Mouse (Mus musculus): ENCODE data around the gene Vav1. TPM values are rescaled to one million over a fixed set of nuclear protein-coding genes. Genes with fewer than 3 reads are reported as not detected.

Vav1 gene
- total RNA-seq, 2 experiments from 2014 or later, result 2.2 to 2.9 TPM

GRCm38 (mm10) chr17:57335673-57336303 lies 56.9 kb downstream of the Vav1 start:
- DNase-seq, result peak; percentile 89 to 90

GRCm38 (mm10) chr17:57337996-57338395 lies 59.1 kb downstream of the Vav1 start:
- DNase-seq, result no peak

GRCm38 (mm10) chr17:57339298-57339697 lies 60.4 kb downstream of the Vav1 start:
- no peak for DNase-seq

DNA sequence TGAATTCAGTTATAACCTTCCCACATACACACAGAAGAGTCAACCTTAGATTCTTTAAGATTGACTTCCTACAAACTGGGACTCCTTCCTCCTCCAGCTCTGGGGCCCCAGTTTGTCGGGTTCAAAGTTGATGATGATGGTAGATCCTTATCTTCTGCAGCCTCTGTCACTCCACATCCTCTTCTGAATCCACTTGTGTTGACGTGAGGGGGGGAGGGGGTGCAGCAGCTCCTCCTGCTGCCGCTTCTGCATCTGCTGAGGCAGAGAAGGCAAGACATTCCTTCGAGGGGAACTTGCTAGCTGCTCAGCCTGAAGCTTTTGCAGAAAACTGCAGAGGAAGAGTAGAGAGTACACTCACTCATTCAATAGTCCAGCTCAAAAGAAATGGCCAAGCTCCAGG lies 62.7 kb downstream of the Vav1 start:
- DNase-seq, result no peak

- no peak for DNase-seq
Measured at GRCm38 (mm10) chr17:57344029-57344707, 65.3 kb downstream of the Vav1 start.

- no peak for DNase-seq
Measured at GRCm38 (mm10) chr17:57347017-57347416, 68.1 kb downstream of the Vav1 start.

DNA sequence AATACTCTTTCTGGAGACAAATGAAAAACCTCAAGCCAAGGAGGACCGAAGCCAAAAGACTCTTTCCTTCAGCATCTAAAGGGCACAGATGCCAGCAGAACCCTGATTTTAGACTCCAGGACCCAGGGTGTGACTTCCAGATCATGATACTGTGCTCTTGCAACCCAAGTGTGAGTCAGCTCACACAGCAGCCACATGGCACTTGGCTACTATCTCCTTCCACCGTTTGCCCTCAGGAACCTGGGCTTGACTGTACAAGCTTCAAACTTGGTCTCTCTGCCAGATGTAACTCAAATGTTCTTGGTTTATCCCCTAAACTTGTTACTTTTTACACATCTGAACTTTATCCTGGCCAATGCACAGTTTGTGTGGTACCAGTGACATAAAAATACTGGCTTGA lies 68.9 kb downstream of the Vav1 start:
- DNase-seq, result no peak

GRCm38 (mm10) chr17:57349067-57349466 lies 70.2 kb downstream of the Vav1 start:
- no peak for DNase-seq

GRCm38 (mm10) chr17:57350212-57350611 lies 71.3 kb downstream of the Vav1 start:
- no peak for DNase-seq

DNA sequence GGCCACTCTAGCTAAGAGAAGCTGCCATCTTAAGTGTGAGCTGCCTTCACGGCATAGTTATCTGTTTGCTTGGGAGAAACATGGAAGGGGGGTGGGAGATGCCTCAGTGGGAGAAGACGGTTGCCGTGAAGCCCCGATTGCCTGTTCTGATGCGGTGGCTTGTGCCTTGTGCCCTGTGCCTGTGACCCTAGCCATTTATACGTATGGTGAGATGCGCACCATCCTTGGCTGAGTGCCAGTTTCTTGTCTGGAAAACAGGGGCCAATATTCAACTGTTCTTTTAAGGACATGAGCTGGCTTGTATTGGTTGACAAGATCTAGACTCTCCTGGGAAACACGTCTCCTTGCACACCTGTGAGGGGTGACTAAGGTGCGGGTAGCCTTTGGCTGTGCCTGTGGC lies 72.2 kb downstream of the Vav1 start:
- DNase-seq, result no peak

DNA sequence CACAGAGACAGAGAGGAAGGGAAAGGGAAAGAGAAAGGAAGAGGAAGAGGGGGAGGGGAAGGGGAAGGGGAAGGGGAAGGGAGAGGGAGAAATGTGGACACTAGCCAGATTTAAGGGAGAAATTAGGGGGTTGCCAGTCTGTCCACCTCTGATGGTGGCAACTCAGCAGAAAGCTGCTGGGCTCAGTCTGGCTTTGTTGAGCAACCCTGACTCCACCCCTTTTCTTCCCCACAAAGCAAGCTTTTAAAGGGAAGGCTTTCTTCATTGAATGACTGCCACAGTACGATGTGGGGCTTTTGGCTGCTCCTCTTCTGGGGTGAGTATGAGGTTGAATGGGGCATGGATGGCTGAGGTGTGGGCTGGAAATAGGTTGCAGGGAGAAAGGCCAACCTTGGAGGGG lies 79.5 kb downstream of the Vav1 start, which contains the start of gene Adgre1:
TSS of gene Adgre1 (plus strand) at position 251 of the 400 bp plus-strand sequence.
- DNase-seq, result peak in 1 of 2 experiments; percentile 14

- no peak for DNase-seq
Measured at GRCm38 (mm10) chr17:57359485-57360241, 80.8 kb downstream of the Vav1 start.

Other genes starting within 250 kb of the Vav1 start
- gene Khsrp, start 247.6 kb upstream of the Vav1 start, total RNA-seq (2021), result 10 to 100 TPM; 97.1 to 97.2 TPM
- not detected for gene Slc25a41, start 237.4 kb upstream of the Vav1 start, total RNA-seq (2021)
- under 1 TPM in 1 of 2 experiments, not detected in 1; 0.82 TPM for gene Crb3, start 220.0 kb upstream of the Vav1 start, total RNA-seq (2021)
- gene Slc25a23, start 219.2 kb upstream of the Vav1 start, total RNA-seq (2021), result 10 to 100 TPM; 76.6 to 80.3 TPM
- gene Dennd1c, start 200.6 kb upstream of the Vav1 start, total RNA-seq (2021), result 1 to 10 TPM; 1.3 to 2.8 TPM
- 1 to 10 TPM; 3.7 to 4.2 TPM for gene Tubb4a, start 191.3 kb upstream of the Vav1 start, total RNA-seq (2021)
- under 1 TPM; 0.23 to 0.40 TPM for gene Tnfsf9, start 173.8 kb upstream of the Vav1 start, total RNA-seq (2021)
- not detected for gene Cd70, start 129.3 kb upstream of the Vav1 start, total RNA-seq (2021)
- under 1 TPM; 0.17 to 0.20 TPM for gene Tnfsf14, start 84.9 kb upstream of the Vav1 start, total RNA-seq (2021)
- gene C3, start 51.0 kb upstream of the Vav1 start, total RNA-seq (2021), result 100 to 1,000 TPM; 231 to 623 TPM
- gene Gpr108, start 30.7 kb upstream of the Vav1 start, total RNA-seq (2021), result 10 to 100 TPM; 78.7 to 94.2 TPM
- gene Trip10, start 29.6 kb upstream of the Vav1 start, total RNA-seq (2021), result 10 to 100 TPM; 50.1 to 52.0 TPM
- 10 to 100 TPM in 1 of 2 experiments, 1 to 10 TPM in 1; 5.1 to 11.0 TPM for gene Adgre1, start 79.6 kb downstream of the Vav1 start, total RNA-seq (2021)

Data from adrenal gland, postnatal 36 days (tissue).